Mouse (Mus musculus) left cerebral cortex, postnatal 14 days (tissue): ENCODE results near the gene Cit. TPM values are rescaled to one million over a fixed set of nuclear protein-coding genes. Genes with fewer than 3 reads are reported as not detected.

Source experiments
- DNase-seq, 2 experiments: peaks; one replicate each; pipeline ENCODE4 v3.0.0; 2021 to 2022; ENCODE audit warnings: low spot score in 2 of 2, mixed read lengths in 1 of 2
- intact Hi-C: fragments of 180-260 bp; cut with DNase I; formaldehyde crosslinking; loops from one replicate; pipeline ENCODE4 v1.15.1; 2025
- total RNA-seq, 2 experiments: library from RNA; stranded (reverse); gene quantifications; 2 replicates each; pipeline ENCODE4 v1.2.3; 2021

The Cit gene
- total RNA-seq, 2 experiments from 2014 or later: 149 to 175 TPM

DNA sequence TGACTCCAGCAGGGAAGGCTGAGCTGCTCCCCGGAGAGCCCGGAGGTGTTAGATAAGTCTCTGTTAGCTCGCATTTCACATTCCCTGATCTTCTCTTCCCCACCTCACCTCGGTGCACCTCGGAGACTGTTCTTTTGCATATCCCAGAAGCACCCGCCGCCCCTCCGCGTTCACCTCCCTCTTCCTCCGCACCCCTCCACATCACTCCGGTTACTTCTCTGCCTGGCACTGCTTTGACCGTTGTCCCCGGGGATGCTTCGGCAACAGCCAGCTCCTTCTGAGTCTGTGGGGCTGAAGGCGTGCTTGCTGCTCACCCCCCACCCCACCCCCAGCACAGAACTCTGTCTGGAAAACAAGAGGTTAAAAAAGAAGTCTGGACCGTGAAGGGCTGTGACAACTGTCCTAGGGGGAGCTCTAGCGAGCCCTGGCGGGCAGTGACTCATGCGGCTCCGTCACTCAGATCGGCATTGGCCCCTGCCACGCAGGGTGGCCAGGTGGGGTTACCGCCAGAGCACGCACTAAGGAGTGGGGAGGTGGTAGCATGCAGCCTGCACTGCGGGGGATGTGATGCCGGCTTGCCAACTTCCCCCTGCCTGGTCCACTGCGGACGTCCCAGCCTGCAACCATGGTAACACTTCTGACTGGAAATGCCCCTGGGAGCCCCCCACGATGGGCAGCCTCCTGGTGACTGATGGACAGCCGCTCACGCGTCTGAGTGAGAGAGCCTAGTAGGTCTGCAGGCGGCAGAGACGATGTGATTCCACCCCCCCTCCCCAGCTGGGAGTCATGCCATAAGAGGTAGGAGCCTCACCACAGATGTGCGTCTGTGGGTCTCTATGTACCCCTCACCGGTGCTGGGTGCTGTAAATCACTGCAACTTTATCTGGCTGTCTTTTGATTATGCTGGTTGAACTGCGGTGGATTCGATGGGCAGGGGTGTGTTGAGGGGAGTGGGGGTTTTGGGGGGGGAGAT is 62.2 kb downstream of the Cit start:
- peak; percentile 69 to 79 for DNase-seq
- intact Hi-C loops: loop anchor here (5.0 to 10.0 kb wide), 2 partner anchors 115 to 253 kb away; no protein-coding TSS in a partner anchor

DNA sequence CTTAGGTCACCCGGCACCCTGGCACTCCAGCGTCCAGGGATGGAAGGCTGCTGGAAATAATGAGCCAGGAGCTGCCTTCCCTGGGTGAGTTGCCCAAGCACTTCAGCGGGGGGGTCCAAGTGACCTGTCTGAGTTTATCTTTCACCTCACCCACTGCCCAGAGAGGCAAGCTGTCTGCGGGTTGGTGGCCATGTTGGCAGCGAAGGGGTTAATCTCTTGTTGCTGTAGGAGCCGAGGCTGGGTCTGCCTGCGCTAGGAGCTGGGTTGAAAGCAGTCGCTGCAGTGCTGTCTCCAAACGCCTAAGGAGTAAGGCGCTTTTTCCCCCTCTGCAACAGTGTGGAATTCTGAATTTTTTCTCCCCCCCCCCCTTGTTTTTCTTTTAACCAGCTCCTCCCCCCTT is 63.2 kb downstream of the Cit start:
- DNase-seq: peak; percentile 82 to 91
- intact Hi-C loops: loop anchor here (5.0 to 10.0 kb wide), 2 partner anchors 116 to 253 kb away; no protein-coding TSS in a partner anchor

DNA sequence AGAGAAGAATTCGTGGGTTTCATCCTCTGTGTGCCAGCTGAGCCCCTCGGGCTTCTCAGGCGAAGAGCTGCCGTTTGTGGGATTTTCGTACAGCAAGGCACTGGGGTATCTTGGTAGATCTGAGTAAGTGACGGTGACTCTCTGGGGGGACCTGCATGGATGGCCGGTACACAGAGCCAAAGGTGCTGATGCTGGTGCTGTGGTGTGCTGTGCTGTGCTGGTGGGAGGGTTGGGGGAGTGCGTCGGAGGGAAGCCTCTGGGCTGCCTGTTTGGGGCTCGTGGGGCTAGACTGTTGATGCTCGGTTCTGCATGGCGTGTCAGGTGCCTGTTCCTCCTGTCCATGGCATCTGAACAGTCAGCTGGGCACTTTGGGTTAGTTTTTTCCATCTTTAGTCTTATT is 63.6 kb downstream of the Cit start:
- intact Hi-C loops: loop anchor here (5.0 to 10.0 kb wide), 2 partner anchors 116 to 254 kb away; no protein-coding TSS in a partner anchor
- DNase-seq: no peak

DNA sequence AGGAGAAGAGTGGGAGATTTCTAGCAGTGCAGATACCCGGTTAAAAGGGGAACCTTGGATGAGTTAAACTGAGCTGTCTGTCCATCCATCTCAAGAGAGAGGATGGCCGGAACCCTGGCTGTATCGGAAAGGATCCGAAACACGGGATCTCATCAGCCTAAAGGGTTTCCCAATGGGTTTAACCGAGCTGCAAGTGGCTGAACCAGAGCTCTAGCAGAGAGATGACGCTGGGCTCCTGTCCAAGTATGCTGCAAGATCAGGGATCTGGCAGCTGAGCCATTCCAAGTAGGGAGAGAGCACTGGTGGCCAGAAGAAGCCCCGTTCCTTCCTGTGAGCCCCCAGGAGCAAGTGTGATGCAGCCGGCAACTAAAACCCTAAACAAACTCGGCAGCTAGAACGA is 64.0 kb downstream of the Cit start:
- DNase-seq: peak; percentile 63 to 73
- intact Hi-C loops: loop anchor here (5.0 to 10.0 kb wide), 2 partner anchors 117 to 254 kb away; no protein-coding TSS in a partner anchor

GRCm38 (mm10) chr5:115910491-115910890 is 65.4 kb downstream of the Cit start:
- no peak for DNase-seq

DNA sequence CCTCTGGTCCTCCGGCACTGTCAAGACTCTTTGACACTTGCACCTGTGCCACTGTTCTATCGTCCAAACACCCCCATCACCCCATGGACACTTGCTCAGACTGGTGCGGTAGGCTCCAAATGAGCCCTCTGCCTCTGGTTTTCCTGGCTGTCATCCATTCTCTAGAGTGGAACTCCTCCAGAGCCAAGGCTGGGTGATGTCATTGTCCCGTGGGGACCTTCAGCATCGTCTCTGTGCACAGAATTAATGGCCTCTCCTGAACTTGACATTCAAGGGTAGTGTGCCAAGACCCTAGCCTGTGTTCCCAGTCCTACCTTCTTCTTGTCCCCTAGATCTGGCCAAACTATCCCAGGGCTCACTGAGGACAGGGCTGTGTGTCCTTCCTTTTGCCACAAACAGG is 70.4 kb downstream of the Cit start:
- no peak for DNase-seq
- intact Hi-C loops: loop anchor here (10.0 kb wide), 1 partner anchor 181 kb away; the partner anchor contains the start of gene Bicdl1

More at GRCm38 (mm10) chr5:115910491-115910890, 65.4 kb downstream of the Cit start:
- intact Hi-C loops: loop anchor here (10.0 kb wide), 1 partner anchor 176 kb away; the partner anchor contains the start of gene Bicdl1

DNA sequence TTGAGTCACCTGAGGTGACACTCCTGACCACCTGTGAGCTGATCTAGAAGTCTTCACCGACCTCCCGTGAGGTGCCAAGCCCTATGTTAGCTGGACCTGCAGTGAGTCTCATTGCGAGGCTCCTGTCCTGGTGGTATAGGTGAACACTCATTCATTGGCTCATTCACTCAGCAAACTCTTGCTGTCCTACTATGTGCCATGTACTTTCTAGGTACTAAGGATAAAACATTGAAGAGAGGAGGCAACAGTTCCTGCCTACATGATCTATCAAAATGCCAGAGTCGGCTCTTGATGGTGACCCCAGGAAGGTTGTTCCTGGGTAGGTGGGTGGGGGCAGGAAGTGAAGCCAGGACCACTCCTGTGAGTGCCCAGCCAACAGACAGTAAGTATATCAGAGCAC is 72.9 kb downstream of the Cit start:
- intact Hi-C loops: loop anchor here (10.0 kb wide), 1 partner anchor 183 kb away; the partner anchor contains the start of gene Bicdl1
- DNase-seq: no peak

DNA sequence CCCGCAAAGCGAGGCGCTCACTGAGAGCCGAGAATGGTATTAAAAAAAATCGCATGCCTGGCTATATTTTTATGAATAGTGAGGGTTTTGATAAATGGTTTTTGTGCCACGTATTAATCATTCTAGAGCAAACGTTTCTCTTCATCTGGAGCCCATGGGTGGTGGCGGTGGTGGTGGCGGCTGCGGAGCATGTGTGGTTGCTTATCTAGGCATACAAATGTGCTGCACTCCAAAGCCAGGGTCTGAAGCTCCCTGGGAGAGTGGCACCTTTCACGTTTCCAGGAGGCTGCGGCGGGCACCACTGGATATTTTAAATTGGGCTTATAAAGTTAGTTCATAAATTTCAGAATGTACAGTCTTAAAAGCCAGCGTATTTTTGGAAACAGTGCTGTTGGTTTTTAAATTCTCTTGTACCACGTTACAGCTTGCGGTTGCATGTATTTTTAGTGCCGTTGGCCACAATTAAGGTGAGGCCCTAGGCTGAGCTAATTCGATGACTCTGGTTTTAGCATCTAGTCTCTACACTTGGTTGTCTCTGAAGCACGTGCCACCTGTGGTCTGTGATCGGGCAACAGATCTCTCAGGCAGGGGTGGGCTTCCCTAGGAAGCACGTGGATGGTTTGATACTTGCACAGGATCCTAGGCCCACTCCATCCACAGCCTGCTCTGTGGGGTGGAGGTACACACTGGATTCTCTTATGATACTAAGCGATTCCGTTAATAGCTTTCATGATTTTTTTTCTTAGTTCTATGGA is 73.7 kb downstream of the Cit start:
- intact Hi-C loops: loop anchor here (10.0 kb wide), 1 partner anchor 184 kb away; the partner anchor contains the start of gene Bicdl1
- no peak for DNase-seq

- intact Hi-C loops: loop anchor here (5.0 kb wide), 1 partner anchor 130 kb away; no protein-coding TSS in a partner anchor
- DNase-seq: no peak
Observed at GRCm38 (mm10) chr5:115921990-115922389, 76.9 kb downstream of the Cit start.

- intact Hi-C loops: loop anchor here (5.0 kb wide), 1 partner anchor 133 kb away; no protein-coding TSS in a partner anchor
- no peak for DNase-seq
Observed at GRCm38 (mm10) chr5:115924946-115925345, 79.9 kb downstream of the Cit start.

DNA sequence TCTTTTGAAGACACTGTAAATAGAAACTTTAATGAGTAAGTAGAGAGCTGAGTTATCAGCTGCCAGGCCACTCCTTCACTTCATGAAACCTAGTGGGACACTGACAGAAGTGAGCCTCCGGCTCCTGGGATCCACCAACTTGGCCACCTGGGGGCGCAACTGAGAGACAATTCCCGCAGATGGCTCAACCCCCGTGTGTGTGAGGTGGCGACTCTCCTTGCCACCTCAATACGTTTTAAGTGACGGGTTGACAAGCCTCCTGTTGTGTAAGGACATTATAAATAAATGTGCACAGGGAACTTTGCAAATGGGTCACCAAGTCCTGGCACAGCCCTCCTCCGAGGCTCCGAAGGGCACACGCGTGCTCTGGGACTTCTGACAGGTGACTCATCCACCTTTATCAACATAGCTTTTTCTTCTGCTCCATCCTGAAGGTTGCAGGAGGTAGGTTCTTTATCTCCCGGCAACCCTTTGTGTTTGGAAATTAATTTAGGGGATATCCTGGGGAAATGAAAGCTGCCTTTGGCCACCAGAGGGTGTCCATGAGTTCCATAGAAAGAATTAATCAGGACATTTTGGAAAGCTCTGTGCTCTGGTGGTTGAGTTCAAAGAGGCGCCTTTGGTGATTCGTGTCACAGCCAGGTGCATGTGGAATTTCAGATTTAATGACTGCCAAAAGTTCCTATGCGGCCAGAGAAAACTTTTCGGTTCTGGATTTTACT is 83.9 kb downstream of the Cit start:
- peak in 1 of 2 experiments; percentile 48 for DNase-seq
- intact Hi-C loops: no loop called here

DNA sequence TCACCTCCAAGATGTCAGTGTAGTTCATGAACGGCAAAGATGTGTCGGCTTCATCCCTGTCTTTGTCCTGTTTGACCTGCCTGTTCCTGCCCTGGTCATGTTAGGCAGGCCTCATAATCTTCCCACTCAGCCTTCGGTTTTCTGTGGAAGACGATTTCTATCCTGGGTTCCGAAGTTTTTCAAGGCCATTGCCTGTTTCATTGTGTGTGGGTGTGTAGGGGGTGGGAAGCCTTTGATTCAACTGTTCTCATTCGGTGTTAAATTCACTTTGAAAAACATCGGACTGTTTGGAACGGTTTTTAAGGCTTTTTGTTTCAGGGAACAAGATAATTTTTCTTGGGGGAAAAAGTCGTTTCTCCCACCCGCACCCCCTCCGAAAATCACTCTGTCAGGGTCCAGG is 87.2 kb downstream of the Cit start:
- intact Hi-C loops: no loop called here
- DNase-seq: no peak

DNA sequence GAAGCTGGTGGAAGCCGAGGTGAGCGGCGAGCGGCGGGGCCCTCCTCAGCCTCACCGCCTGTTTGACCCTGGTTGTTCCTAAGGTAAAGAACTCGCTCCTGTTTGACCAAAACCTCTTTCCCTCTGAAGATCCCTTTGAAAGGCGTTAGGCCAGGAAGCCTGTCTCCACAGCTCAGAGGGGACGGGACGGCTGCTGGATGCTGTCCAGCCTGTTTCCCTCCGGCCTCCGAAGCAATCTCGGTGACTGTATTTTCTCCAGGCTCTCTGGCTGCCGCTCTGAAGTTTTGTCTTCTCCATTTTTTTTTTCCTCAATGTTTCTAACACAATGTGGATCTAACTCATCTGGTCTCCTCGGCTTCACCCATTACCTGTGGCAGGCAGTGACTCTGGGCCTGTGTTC is 91.8 kb downstream of the Cit start:
- intact Hi-C loops: no loop called here
- no peak for DNase-seq

DNA sequence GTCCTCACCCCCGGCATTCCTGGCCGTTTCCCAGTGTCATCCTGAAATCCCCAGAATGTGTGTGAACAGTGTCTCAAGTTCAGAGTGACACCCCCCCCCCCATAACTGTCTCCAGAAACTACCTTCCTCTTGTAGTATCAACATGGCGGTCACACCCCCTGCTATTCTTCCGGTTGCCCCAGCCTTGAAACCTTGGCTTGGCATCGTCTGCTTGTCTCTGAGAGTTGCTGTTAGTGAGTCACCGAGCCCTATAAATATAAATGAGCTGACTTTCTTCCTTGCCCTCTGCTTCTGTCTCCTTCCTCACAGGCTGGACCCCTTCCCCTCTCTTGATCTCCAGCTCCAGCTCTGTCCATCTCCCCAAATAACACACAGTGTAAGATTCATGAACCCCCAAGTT is 92.5 kb downstream of the Cit start:
- intact Hi-C loops: no loop called here
- no peak for DNase-seq

DNA sequence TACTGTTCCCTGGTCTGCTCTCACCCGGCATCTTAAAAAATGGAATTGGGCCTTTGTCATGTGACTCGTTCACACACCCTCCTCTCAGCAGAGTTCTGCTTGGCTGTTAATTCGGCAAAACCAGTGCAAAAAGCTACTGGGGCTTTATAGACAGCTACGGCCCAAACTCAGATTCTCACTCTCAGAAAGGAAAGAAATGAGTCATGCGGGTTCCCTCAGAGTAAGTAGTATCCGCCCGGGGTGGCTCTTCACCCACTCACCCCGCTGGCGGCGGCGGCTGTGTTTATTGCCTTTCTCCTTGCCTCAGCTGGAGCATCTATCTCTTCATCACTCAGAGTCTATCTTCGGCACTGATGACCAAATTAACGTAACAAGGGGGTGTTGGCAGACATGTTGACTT is 93.9 kb downstream of the Cit start:
- DNase-seq: no peak
- intact Hi-C loops: no loop called here

DNA sequence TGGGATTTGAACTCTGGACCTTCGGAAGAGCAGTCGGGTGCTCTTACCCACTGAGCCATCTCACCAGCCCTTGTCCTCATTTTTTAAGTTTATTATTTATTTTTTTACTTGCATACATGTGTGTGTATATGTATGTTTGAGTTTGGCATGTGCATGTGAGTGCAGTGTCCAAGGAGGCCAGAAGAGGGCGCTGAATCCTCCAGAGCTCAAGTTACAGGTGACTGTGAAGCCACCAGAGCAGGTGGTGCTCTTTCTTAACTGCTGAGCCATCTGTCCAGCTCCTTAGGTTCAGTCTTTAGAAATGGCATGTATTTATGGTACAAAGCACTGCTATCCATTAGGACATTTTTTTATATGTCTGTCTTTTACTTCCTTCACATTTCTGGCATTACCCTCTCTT is 97.3 kb downstream of the Cit start:
- intact Hi-C loops: no loop called here

DNA sequence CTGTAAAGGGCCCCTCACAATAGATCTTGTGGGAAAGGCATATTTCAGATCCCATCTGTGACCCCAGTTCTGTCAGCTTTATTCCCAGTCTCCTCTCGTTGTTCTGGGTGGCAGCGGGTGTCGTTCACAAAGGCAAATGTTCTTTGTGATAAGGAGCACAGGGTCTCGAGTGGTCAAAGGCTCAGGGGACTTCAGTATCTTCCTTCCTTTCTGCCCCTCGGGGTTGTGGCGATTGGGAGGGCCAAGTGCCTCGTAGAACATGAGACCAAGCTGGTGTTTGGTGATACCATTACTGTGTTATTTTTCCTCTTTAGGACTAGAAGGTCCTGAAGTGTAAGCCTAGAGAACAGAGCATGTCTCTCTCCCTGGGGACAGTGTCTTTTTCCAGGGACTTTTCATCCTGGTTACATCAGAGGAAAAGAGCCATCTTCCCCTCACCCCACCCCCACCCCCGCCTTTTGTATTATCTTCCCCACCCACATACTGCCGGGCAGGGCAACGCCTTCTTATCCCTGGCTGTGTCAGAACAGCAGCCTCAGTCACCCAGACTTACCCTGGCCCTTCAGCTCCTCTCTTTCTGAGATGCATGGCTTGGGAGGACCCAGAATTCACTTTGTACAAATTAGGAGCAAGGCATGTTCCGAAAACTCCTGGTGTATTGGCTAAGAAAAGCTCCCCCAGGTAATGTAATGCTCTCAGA is 99.9 kb downstream of the Cit start:
- intact Hi-C loops: no loop called here
- DNase-seq: no peak

More for the DNA sequence above, 97.3 kb downstream of the Cit start:
- no peak for DNase-seq

- intact Hi-C loops: no loop called here
- no peak for DNase-seq
Observed at GRCm38 (mm10) chr5:115947622-115948353, 102.7 kb downstream of the Cit start.
